ENCODE assay signal across 8 mouse cellular contexts in genomic region chr1:137900621-137901071, GRCm38 (mm10).
DNase-seq lines count a peak whose midpoint lies in the region; ATAC-seq and TF ChIP-seq lines count a peak whose summit lies in the region.

No protein-coding gene starts in this region.

- DNase-seq in left cerebral cortex, adult 2 months (ENCODE audit: extremely low spot score in 1 of 2, low spot score in 2 of 2), result peak; percentile 18 to 33
- no peak for DNase-seq in left cerebral cortex, adult 11 months (ENCODE audit: low spot score)
- DNase-seq in lung, postnatal 10 days, result peak; percentile 30
- DNase-seq in right cerebral cortex, postnatal 25 days, result peak; percentile 48
- no peak for DNase-seq in gastrocnemius, adult 8-10 months (ENCODE audit: low spot score in 2 of 2)

- H3K36me3 ChIP-seq in forebrain, embryonic 15.5 days, result no peaks in the 10 kb centered on the region
- 0 out of 2 replicates have a peak, but pooled peaks cover 3% of the 10 kb centered on the region for H3K36me3 ChIP-seq in intestine, postnatal 0 days (ENCODE audit: control insufficient read depth, insufficient read depth)

- no peaks in the 10 kb centered on the region for H3K27me3 ChIP-seq in forebrain, embryonic 15.5 days
- H3K27me3 ChIP-seq in intestine, postnatal 0 days (replicated peaks; ENCODE audit: control insufficient read depth, insufficient read depth, low read length), result no peaks in the 10 kb centered on the region

- WGBS in forebrain, embryonic 15.5 days, result under 1% methylated on average over 8 of the region's 8 CpGs
- WGBS in intestine, postnatal 0 days, result under 1% methylated on average over 8 of the region's 8 CpGs

- TF ChIP-seq CTCF in left cerebral cortex, adult 2 months (IDR thresholded peaks at IDR 0.05), result no peak
- no peak for TF ChIP-seq CTCF in intestine, postnatal 0 days (IDR thresholded peaks at IDR 0.05; ENCODE audit: low read depth)

- peak overlapping the region; percentile 50 for H3K4me2 ChIP-seq in forebrain, embryonic 15.5 days (replicated peaks)
- peak overlapping the region; percentile 73 for H3K4me2 ChIP-seq in intestine, postnatal 0 days (replicated peaks; ENCODE audit: low read depth)

- H3K27ac ChIP-seq in left cerebral cortex, adult 2 months, result peak overlapping the region; percentile 92
- H3K27ac ChIP-seq in brown adipose tissue, adult 24 weeks (replicated peaks; ENCODE audit: low read depth, low read length), result no peak overlapping the region
- peak overlapping the region; percentile 98 for H3K27ac ChIP-seq in forebrain, embryonic 15.5 days (replicated peaks)
- H3K27ac ChIP-seq in intestine, postnatal 0 days (ENCODE audit: low read depth, low read length), result no peak overlapping the region; the same call in 1 of the 2 replicates

- intact Hi-C loops in left cerebral cortex, adult 2 months (cut with DNase I), result loop anchor here (2.0 kb wide), 2 partner anchors 66 to 144 kb away; no protein-coding TSS in a partner anchor

- no peaks in the 10 kb centered on the region for H3K9me3 ChIP-seq in forebrain, embryonic 15.5 days
- no peaks in the 10 kb centered on the region for H3K9me3 ChIP-seq in intestine, postnatal 0 days (ENCODE audit: control insufficient read depth)

- peak overlapping the region; percentile 60 for H3K4me3 ChIP-seq in left cerebral cortex, adult 2 months
- H3K4me3 ChIP-seq in brown adipose tissue, adult 24 weeks (ENCODE audit: insufficient read depth, low read depth, low read length), result peak overlapping the region; percentile 78
- H3K4me3 ChIP-seq in forebrain, embryonic 15.5 days, result peak overlapping the region; percentile 53
- peak overlapping the region; percentile 50 for H3K4me3 ChIP-seq in intestine, postnatal 0 days (ENCODE audit: low read depth, low read length)

- no peaks in the 10 kb centered on the region; the same call in 1 of the 2 replicates for H3K4me1 ChIP-seq in brown adipose tissue, adult 24 weeks (ENCODE audit: control insufficient read depth, insufficient read depth, insufficient read length, low read length)
- H3K4me1 ChIP-seq in forebrain, embryonic 15.5 days, result peaks cover 42% of the 10 kb centered on the region
- H3K4me1 ChIP-seq in intestine, postnatal 0 days (replicated peaks; ENCODE audit: control insufficient read depth, insufficient read depth, low read length), result no peaks in the 10 kb centered on the region

- peak overlapping the region; percentile 66 for H3K9ac ChIP-seq in forebrain, embryonic 15.5 days (replicated peaks)
- H3K9ac ChIP-seq in intestine, postnatal 0 days (ENCODE audit: low read depth, low read length), result peak overlapping the region; percentile 35

- ATAC-seq in forebrain, embryonic 15.5 days (replicated peaks), result peak; percentile 49
- peak; percentile 21; the same call in 1 of the 2 replicates for ATAC-seq in intestine, postnatal 0 days

Comparison
In these comparisons a context has a peak if more than half of its experiments do, and no peak if none do; other contexts are left out.
1. DNase-seq: peak in left cerebral cortex, adult 2 months (2 of 2), lung, postnatal 10 days (single experiment) and right cerebral cortex, postnatal 25 days (single experiment); none in left cerebral cortex, adult 11 months (single experiment) and gastrocnemius, adult 8-10 months (0 of 2).
2. H3K27ac ChIP-seq: peak in left cerebral cortex, adult 2 months (single experiment) and forebrain, embryonic 15.5 days (single experiment); none in brown adipose tissue, adult 24 weeks (single experiment) and intestine, postnatal 0 days (single experiment).
3. Peak in every context shown above with its lines, with median percentiles within 50 percentile points of each other: H3K4me3 ChIP-seq.